Mouse (Mus musculus): ENCODE data around the gene Gm49373.

DNA sequence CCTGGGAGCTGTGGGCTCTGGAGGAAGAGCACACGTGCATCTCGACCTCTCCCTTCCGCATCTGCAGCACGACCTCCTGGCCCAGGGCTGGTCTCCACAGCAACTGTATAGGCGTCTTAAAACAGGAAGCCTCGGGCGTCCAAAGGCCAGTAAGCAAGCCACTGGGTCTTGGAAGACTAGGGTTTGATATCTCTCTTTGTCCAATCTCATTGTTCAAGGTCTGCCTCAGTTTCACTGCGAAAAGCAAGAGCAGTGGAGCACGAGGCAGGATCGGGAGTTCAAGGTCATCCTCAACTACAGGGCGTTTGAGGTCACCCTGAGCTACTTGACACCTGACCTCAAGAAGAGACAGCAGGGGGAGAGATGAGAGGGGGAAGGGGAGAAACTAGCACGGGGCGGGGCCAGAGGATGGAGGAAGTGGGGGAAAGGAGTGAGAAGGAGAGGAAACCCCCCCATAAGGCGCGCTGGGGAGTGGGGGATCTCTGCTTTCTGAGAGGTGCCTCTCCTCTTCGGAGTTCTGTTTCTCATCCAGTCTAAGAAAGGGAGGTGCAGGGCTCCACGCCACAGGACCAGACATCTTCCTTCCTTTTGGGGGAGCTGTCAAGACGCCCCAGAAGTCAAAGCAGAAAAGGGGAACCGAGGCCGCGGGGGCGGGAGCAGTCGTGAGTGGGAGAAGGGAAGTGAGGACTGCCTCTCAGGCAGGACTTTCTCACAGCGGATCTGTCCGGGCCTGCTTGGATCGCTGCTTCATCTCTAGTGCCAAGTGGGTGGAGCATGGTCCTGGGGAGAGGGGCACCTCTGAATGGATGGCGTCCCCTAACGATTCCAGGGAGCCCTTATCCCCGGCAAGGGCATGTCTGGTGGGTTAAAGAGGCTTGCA, 58.0 kb downstream of the Gm49373 start:
- no peak for TF ChIP-seq POLR2A (IDR thresholded peaks at IDR 0.05; ENCODE audit: extremely low read depth, insufficient read depth, low read length)
- no peak for TF ChIP-seq CTCF (IDR thresholded peaks at IDR 0.05; ENCODE audit: extremely low read depth, insufficient read depth, low read length)
